ENCODE assay signal across 8 mouse cellular contexts in genomic region chr17:24752415-24753394, GRCm38 (mm10). TPM values are rescaled to one million over a fixed set of nuclear protein-coding genes. Genes with fewer than 3 reads are reported as not detected.
DNase-seq lines count a peak whose midpoint lies in the region; ATAC-seq and TF ChIP-seq lines count a peak whose summit lies in the region.

TSS of gene Hs3st6 (plus strand) at chr17:24752988.

- TF ChIP-seq POLR2A in olfactory bulb, adult 2 months (IDR thresholded peaks at IDR 0.05; ENCODE audit: insufficient read depth, low read depth, low read length): no peak

- intact Hi-C loops in heart, postnatal 25 days (cut with DNase I): no loop called here

- H3K27ac ChIP-seq in heart, embryonic 12.5 days (ENCODE audit: poor library complexity, severe bottlenecking): no peak within 1 kb of the TSS
- no peak within 1 kb of the TSS for H3K27ac ChIP-seq in forebrain, postnatal 0 days (ENCODE audit: low read depth, low read length)
- no peak within 1 kb of the TSS for H3K27ac ChIP-seq in olfactory bulb, adult 2 months (ENCODE audit: insufficient read depth, low read depth, low read length)

- H3K4me3 ChIP-seq in heart, embryonic 12.5 days: peak within 1 kb of the TSS; percentile 59
- peak within 1 kb of the TSS; percentile 37 for H3K4me3 ChIP-seq in forebrain, postnatal 0 days (ENCODE audit: low read depth, low read length)
- peak within 1 kb of the TSS; percentile 36 for H3K4me3 ChIP-seq in olfactory bulb, adult 2 months (ENCODE audit: insufficient read depth, low read depth, low read length)

- peaks cover 79% of the 10 kb centered on the region for H3K27me3 ChIP-seq in heart, embryonic 12.5 days (replicated peaks)
- peaks cover 37% of the 10 kb centered on the region for H3K27me3 ChIP-seq in forebrain, postnatal 0 days (ENCODE audit: insufficient read depth, low read length)

- no peak for DNase-seq in heart, postnatal 25 days (ENCODE audit: low spot score)
- peak; percentile 9 for DNase-seq in T-cell, adult 2 months (ENCODE audit: low spot score)
- DNase-seq in forebrain, postnatal 0 days: no peak
- peak; percentile 52 for DNase-seq in liver
- no peak for DNase-seq in spleen, postnatal 10 days (ENCODE audit: low spot score in 2 of 2)
- no peak for DNase-seq in spleen, postnatal 36 days (ENCODE audit: low spot score in 2 of 2)

- H3K4me1 ChIP-seq in heart, embryonic 12.5 days (replicated peaks): peaks cover 15% of the 10 kb centered on the region
- peaks cover 4% of the 10 kb centered on the region; the same call in 1 of the 2 replicates for H3K4me1 ChIP-seq in forebrain, postnatal 0 days (ENCODE audit: insufficient read depth)
- H3K4me1 ChIP-seq in olfactory bulb, adult 2 months (ENCODE audit: control insufficient read depth, insufficient read depth, low read length): peaks cover 11% of the 10 kb centered on the region

- no peaks in the 10 kb centered on the region for H3K9me3 ChIP-seq in heart, embryonic 12.5 days (replicated peaks)
- no peaks in the 10 kb centered on the region for H3K9me3 ChIP-seq in forebrain, postnatal 0 days (ENCODE audit: low read length)

- H3K9ac ChIP-seq in heart, embryonic 12.5 days: peak within 1 kb of the TSS; percentile 67
- 0 out of 2 replicates have a peak within 1 kb of the TSS, but pooled peaks have one; percentile 14 for H3K9ac ChIP-seq in forebrain, postnatal 0 days

- TF ChIP-seq CTCF in forebrain, postnatal 0 days (IDR thresholded peaks at IDR 0.05; ENCODE audit: low read depth): no peak
- TF ChIP-seq CTCF in olfactory bulb, adult 2 months (IDR thresholded peaks at IDR 0.05; ENCODE audit: insufficient read depth, low read depth, low read length): no peak

- H3K36me3 ChIP-seq in heart, embryonic 12.5 days: no peaks in the 10 kb centered on the region
- no peaks in the 10 kb centered on the region for H3K36me3 ChIP-seq in forebrain, postnatal 0 days (ENCODE audit: insufficient read depth)

- WGBS in heart, embryonic 12.5 days: 1% methylated on average over 62 of the region's 82 CpGs
- WGBS in forebrain, postnatal 0 days: 3% methylated on average over 59 of the region's 82 CpGs
- under 1% methylated on average over 81 of the region's 82 CpGs for WGBS in olfactory bulb, adult 2 months

- ATAC-seq in heart, embryonic 12.5 days (ENCODE audit: insufficient number of reproducible peaks, low FRiP score): peak; percentile 78
- peak; percentile 27; the same call in 1 of the 2 replicates for ATAC-seq in forebrain, postnatal 0 days

- peak within 1 kb of the TSS; percentile 97 for H3K4me2 ChIP-seq in heart, embryonic 12.5 days
- H3K4me2 ChIP-seq in forebrain, postnatal 0 days (ENCODE audit: low read depth): peak within 1 kb of the TSS; percentile 72

RNA-seq across cellular contexts. Expression of gene Hs3st6, which starts in this region (rescaled TPM):
- 0.72 TPM in 1 of 2 replicates, not detected in the other for polyA plus RNA-seq in heart, embryonic 12.5 days (2016; fragmentation: Nextera tagmentation; extraction: Ambion mirVana)
- not detected for total RNA-seq in heart, postnatal 25 days (2021)
- total RNA-seq in forebrain, postnatal 0 days (2014; rRNA removed): 0.57 TPM in 1 of 2 replicates, not detected in the other
- polyA plus RNA-seq in forebrain, postnatal 0 days (2015; fragmentation: Nextera tagmentation; extraction: Ambion mirVana): 0.45 and 0.53 TPM in 2 replicates
- not detected in 2 replicates for polyA plus RNA-seq in olfactory bulb, adult 2 months (2012; ENCODE audit: insufficient read depth, insufficient read length, low replicate concordance, missing spikeins)

Comparison
In these comparisons a context has a peak if more than half of its experiments do, and no peak if none do; other contexts are left out.
1. Peak in ATAC-seq, H3K4me3 ChIP-seq, H3K9ac ChIP-seq and H3K4me2 ChIP-seq in heart, embryonic 12.5 days; RNA of the gene not detected or under 1 TPM.
2. Peak in ATAC-seq, H3K4me3 ChIP-seq, H3K9ac ChIP-seq and H3K4me2 ChIP-seq in forebrain, postnatal 0 days; RNA of the gene not detected or under 1 TPM.
3. DNase-seq: peak in T-cell, adult 2 months (single experiment) and liver (single experiment); none in heart, postnatal 25 days (single experiment), forebrain, postnatal 0 days (single experiment), spleen, postnatal 10 days (0 of 2) and spleen, postnatal 36 days (0 of 2).
4. Peak in every context shown above with its lines, with median percentiles within 50 percentile points of each other: H3K4me3 ChIP-seq.